Mouse (Mus musculus): ENCODE measurements around the gene Tymp. TPM values are rescaled to one million over a fixed set of nuclear protein-coding genes. Genes with fewer than 3 reads are reported as not detected.

The Tymp gene
- polyA plus RNA-seq, 1 experiment from 2014 or later, result 1.3 TPM

DNA sequence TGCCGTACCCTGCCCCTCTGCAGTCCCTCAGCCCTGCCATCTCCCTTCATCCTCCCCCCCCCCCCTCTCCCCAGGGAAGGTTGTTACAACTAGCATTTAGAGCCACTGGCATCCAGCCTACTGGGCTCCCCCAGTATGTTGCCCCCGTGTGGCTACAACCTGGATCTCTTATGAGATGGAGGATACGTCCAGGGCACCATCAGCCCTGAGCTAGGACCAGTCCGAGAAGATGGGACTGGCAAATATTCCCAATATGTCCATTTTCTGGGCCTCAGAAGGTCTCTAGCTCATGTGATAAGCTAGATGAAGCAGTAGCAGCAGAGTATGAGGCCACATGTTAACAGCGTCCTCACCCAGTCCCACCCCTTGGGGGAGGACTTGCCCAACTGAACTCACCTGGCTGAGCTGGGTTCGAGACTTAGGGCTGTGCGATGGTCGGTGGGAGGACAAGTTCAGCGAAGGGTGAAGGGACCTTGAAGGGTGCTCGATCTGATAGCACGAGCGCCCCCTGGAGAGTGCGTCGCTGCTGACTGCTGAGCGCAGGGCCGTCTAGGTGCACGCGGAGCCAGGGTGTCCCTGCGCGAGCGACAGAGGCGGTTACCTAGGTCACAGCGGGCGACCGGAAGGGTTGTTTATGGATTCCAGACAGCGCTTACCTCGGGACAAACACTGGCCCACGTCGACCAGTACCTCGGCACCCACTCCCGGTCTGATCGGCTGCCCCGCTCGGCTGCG, 3.6 kb downstream of the Tymp start:
- peak; percentile 77 for ATAC-seq (ENCODE audit: low FRiP score, low read depth)
- Histone ChIP-seq H3K27ac (peak overlapping the region; percentile 87), H3K36me3 (peaks cover 46% of the 10 kb centered on the region), H3K4me2 (replicated peaks) (peak overlapping the region; percentile 85), H3K9ac (peak overlapping the region; percentile 84), H3K27me3 (peaks cover 30% of the 10 kb centered on the region), H3K4me1 (peaks cover 28% of the 10 kb centered on the region), H3K4me3 (peak overlapping the region; percentile 66), H3K9me3 (no peaks in the 10 kb centered on the region)
- WGBS, result 2% methylated on average over 35 of the region's 35 CpGs

DNA sequence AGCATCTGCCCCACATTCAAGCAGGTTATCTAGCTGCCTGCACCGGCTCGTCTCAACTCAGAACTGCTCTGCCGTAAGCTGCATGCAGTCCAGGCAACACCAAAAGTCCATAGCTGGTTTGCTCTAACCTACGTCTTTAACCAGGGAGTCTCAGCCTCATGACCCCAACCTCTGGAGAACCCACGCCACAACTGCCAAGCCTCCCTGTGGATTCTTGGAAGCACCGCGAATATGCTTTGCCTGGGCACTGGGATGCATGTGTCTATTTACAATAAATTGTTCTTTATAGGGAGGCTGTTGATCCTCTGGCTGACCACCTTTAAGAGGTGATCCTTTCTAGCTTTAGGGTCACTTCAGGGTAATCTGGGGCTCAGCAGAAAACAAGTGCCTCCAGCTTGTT, 4.3 kb downstream of the Tymp start:
- Histone ChIP-seq H3K4me1 (peaks cover 24% of the 10 kb centered on the region), H3K9ac (peak overlapping the region; percentile 35; the same call in 1 of the 2 replicates), H3K27ac (no peak overlapping the region), H3K4me3 (peak overlapping the region; percentile 66; the same call in 1 of the 2 replicates), H3K27me3 (peaks cover 24% of the 10 kb centered on the region), H3K4me2 (replicated peaks) (peak overlapping the region; percentile 85), H3K36me3 (peaks cover 53% of the 10 kb centered on the region), H3K9me3 (no peaks in the 10 kb centered on the region)
- WGBS, result 84% methylated on average over 7 of the region's 7 CpGs
- no peak for ATAC-seq (ENCODE audit: low FRiP score, low read depth)

DNA sequence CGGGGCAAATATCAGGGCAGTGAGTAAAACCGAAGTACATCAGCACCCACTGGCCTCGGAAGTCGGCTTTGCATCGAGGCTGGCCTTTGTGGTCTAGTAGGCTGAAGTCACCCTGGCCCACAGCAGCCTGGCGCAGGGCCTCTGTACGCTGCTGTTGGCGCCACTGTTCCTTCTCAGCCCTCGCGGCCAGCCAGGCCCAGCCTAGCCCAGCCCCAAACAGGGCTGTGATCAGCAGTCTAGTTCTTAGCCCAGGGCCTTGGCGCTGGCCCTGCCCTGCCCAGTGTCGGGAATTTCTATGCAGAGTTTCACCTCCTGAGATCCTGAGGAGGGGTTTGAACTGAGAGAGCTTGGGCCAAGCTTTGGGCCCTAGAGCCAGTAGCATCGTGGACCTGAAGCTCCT, 4.8 kb downstream of the Tymp start:
- WGBS, result 88% methylated on average over 13 of the region's 13 CpGs
- Histone ChIP-seq H3K9ac (peak overlapping the region; percentile 35; the same call in 1 of the 2 replicates), H3K4me2 (replicated peaks) (no peak overlapping the region; the same call in 1 of the 2 replicates), H3K4me3 (no peak overlapping the region), H3K4me1 (peaks cover 19% of the 10 kb centered on the region), H3K27ac (no peak overlapping the region), H3K9me3 (no peaks in the 10 kb centered on the region), H3K27me3 (peaks cover 19% of the 10 kb centered on the region), H3K36me3 (peaks cover 57% of the 10 kb centered on the region)
- ATAC-seq (ENCODE audit: low FRiP score, low read depth), result no peak

DNA sequence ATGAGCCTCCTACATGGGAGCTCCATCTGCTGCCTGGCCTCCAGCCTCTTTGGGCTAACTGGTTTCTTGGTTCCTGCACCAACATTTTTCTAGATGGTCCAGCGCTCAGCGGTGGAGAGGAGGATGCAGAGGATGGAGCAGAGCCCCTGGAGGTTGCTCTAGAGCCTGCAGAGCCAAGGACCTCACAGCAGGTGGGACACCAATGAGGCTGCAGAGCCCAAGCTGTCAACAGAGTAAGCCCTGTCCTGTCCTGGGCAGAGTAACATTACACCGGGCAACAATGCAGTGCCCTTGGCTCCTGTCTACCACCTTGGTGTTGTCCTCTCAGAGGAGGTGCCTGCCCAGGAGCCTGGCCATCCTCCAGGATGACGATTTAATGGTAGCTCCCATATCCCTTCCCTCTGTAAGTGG, 11.7 kb downstream of the Tymp start:
- peaks cover 99% of the 10 kb centered on the region for H3K36me3 ChIP-seq
- H3K27me3 ChIP-seq, result no peaks in the 10 kb centered on the region
- H3K4me1 ChIP-seq, result no peaks in the 10 kb centered on the region
- no peaks in the 10 kb centered on the region for H3K9me3 ChIP-seq
- no peak overlapping the region for H3K4me3 ChIP-seq
- no peak overlapping the region for H3K27ac ChIP-seq
- WGBS, result 90% methylated on average over 4 of the region's 4 CpGs
- no peak overlapping the region for H3K4me2 ChIP-seq (replicated peaks)
- H3K9ac ChIP-seq, result no peak overlapping the region
- ATAC-seq (ENCODE audit: low FRiP score, low read depth), result no peak

DNA sequence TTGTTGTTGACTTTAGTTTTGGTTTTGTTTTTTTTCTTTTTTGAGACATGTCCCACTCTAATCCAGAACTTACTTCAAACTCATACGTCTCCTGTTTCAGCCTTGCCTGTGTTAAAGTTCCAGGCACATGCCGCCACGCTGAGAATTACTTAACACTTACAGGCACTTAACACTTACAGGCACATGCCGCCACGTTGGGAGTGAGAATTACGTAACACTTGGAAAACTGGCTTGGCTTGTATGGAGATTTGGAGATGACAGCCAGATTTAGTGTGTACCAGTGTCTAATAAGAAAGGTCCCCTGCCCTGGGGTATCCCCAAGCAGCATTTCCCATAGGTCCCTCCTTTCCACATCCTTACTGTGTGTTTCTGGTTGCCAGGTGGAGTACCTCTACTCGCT, 13.8 kb downstream of the Tymp start:
- Histone ChIP-seq H3K36me3 (peaks cover 84% of the 10 kb centered on the region), H3K4me2 (replicated peaks) (no peak overlapping the region), H3K27me3 (no peaks in the 10 kb centered on the region), H3K9ac (no peak overlapping the region), H3K27ac (no peak overlapping the region), H3K9me3 (no peaks in the 10 kb centered on the region), H3K4me1 (peaks cover 10% of the 10 kb centered on the region), H3K4me3 (no peak overlapping the region)
- WGBS, result 91% methylated on average over 7 of the region's 7 CpGs
- no peak for ATAC-seq (ENCODE audit: low FRiP score, low read depth)

DNA sequence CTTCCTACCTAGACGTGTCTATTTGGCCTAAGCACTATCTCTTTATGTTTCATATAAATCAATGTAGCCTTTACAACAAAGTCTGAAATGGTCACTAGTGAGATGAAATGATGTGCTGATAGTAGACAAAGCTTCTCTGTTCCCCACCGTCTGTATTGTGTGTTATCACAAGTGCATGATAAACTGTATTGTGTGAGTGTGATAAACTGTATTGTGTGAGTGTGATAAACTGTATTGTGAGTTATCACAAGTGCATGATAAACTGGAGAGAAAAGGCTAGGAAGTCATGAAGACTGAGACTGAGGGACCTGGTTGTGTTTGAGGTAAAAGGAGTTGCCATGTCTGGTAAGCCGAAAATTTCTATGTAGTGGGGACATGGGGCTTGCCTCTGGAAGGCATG, 18.1 kb downstream of the Tymp start:
- Histone ChIP-seq H3K4me2 (replicated peaks) (0 out of 2 replicates have a peak overlapping the region, but pooled peaks have one; percentile 3), H3K27me3 (no peaks in the 10 kb centered on the region), H3K9me3 (no peaks in the 10 kb centered on the region), H3K9ac (no peak overlapping the region), H3K27ac (no peak overlapping the region), H3K4me1 (peaks cover 35% of the 10 kb centered on the region), H3K36me3 (peaks cover 45% of the 10 kb centered on the region), H3K4me3 (no peak overlapping the region)
- no peak for ATAC-seq (ENCODE audit: low FRiP score, low read depth)
- 81% methylated on average over 3 of the region's 3 CpGs for WGBS

DNA sequence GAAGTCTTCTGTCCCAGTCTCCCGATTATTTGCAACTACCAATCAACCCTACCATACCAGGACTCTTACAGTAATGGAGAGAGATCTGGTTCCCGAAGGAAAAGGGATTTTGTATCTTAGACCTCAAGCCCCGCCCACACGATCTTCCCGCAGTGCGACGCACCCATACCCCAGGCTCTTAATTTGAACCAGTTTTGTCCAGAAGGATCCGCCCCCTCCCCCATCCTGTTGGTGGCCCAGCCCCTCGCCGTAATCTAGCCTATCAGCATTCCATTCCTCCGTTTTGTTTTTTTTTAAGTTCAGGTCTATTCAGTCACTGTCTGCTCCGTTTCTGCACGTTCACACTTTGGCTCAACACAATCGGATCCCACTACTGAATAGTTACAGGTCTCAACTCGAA, 20.5 kb downstream of the Tymp start:
- Histone ChIP-seq H3K36me3 (peaks cover 46% of the 10 kb centered on the region), H3K4me2 (replicated peaks) (peak overlapping the region; percentile 85), H3K27ac (peak overlapping the region; percentile 91), H3K9me3 (no peaks in the 10 kb centered on the region), H3K27me3 (no peaks in the 10 kb centered on the region), H3K4me3 (peak overlapping the region; percentile 85), H3K4me1 (peaks cover 35% of the 10 kb centered on the region), H3K9ac (peak overlapping the region; percentile 88)
- WGBS, result 1% methylated on average over 15 of the region's 15 CpGs
- peak; percentile 71 for ATAC-seq (ENCODE audit: low FRiP score, low read depth)

DNA sequence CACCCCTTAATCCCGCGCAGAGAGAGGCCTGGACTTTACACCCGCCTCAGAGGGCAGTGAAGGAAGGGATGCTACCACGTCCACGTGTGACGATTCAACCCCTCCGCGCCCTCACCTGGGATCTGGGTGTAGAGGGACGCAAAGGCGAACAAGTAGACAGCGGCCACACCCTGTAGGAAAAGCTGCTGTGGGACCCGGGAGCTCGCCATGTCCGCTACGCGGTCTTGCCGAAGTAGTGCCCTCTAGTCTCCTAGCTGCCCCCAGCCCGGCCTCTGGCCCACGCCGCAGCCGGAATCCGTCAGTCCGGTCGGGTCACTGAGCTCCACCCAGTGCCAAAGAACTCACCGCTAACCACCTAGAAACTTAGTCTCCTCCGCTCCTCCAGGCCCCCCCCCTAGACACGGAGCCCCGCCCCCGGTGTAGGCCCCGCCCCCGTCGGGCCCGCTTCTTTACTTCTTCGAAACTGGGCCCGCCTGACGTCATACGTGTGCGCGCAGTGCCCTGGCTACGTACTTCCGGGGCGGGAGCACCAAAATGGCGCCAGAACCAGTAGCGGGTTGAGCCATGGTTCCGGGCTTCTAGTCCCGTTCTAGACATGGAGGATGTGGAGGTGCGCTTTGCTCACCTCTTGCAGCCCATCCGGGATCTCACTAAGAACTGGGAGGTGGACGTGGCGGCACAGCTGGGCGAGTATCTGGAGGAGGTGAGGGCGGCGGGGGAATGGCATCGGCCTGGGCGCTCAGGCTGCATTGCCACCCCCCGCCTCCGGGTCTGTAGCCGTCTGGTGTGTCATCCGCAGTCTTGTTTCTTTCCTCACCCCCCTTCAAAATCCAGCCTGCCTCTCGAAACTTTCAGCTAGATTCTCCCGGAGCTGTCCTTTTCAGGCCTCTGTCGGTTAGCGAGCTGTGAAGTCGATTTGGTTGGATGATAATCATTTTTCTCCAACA, 21.3 kb downstream of the Tymp start, which contains the start of the genes Lmf2 and Ncaph2:
TSS of gene Lmf2 (minus strand) at position 419 of the 947 bp plus-strand sequence.
TSS of gene Ncaph2 (plus strand) at position 479 of the 947 bp plus-strand sequence.
- H3K27me3 ChIP-seq, result no peaks in the 10 kb centered on the region
- H3K9me3 ChIP-seq, result no peaks in the 10 kb centered on the region
- H3K4me2 ChIP-seq (replicated peaks), result peak within 1 kb of the TSS; percentile 85
- under 1% methylated on average over 64 of the region's 64 CpGs for WGBS
- peaks cover 35% of the 10 kb centered on the region for H3K4me1 ChIP-seq
- peak; percentile 92 for ATAC-seq (ENCODE audit: low FRiP score, low read depth)
- peak within 1 kb of the TSS; percentile 91 for H3K27ac ChIP-seq
- H3K9ac ChIP-seq, result peak within 1 kb of the TSS; percentile 88
- peak within 1 kb of the TSS; percentile 85 for H3K4me3 ChIP-seq
- H3K36me3 ChIP-seq, result peaks cover 46% of the 10 kb centered on the region

DNA sequence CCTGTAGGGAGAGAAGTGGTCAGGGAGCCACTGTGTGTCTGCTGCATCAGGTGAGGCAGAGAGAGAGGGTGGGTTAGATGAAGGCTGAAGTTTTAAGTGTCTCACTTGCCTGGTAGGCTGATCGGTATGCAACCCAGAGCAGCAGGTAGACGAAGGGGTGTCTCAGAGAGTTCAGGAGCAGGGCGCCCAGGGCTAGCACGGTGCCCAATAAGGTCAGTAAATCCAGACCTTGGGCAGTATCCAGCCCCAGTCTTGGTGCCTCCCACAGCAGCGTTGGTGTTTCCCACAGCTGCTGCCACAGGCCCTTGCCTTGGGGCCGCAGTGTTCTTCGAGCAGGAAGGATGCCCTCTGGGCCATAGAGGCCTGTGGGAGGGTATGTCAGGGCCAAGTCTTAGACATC, 22.4 kb downstream of the Tymp start:
- WGBS, result 75% methylated on average over 7 of the region's 7 CpGs
- Histone ChIP-seq H3K9ac (peak overlapping the region; percentile 77), H3K4me1 (peaks cover 35% of the 10 kb centered on the region), H3K9me3 (no peaks in the 10 kb centered on the region), H3K4me2 (replicated peaks) (peak overlapping the region; percentile 85), H3K36me3 (peaks cover 49% of the 10 kb centered on the region), H3K4me3 (peak overlapping the region; percentile 85), H3K27ac (no peak overlapping the region), H3K27me3 (no peaks in the 10 kb centered on the region)
- no peak for ATAC-seq (ENCODE audit: low FRiP score, low read depth)

DNA sequence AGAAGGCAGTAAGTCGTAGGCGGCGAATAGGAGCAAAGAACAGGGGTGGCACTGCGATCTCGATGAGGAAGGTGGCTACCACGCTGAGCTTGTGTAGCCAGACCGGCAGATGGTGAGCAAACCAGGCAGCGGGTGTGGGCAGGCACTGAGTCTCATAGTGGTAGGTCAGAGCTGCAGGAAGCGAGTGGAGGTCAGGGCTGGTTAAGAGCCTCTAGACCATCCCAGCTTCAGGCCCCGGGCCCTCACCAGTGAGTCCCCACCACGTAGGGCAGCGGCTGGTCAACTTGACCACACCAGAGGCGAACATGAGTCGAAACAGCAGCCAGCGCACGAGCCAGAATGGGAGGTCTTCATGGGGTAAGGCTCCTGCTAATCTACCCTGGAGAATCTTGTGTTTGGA, 23.0 kb downstream of the Tymp start:
- Histone ChIP-seq H3K27me3 (no peaks in the 10 kb centered on the region), H3K36me3 (peaks cover 49% of the 10 kb centered on the region), H3K4me1 (peaks cover 31% of the 10 kb centered on the region), H3K9ac (peak overlapping the region; percentile 77), H3K4me2 (replicated peaks) (peak overlapping the region; percentile 85), H3K9me3 (no peaks in the 10 kb centered on the region), H3K27ac (no peak overlapping the region), H3K4me3 (peak overlapping the region; percentile 85)
- ATAC-seq (ENCODE audit: low FRiP score, low read depth), result no peak
- WGBS, result 95% methylated on average over 16 of the region's 16 CpGs

DNA sequence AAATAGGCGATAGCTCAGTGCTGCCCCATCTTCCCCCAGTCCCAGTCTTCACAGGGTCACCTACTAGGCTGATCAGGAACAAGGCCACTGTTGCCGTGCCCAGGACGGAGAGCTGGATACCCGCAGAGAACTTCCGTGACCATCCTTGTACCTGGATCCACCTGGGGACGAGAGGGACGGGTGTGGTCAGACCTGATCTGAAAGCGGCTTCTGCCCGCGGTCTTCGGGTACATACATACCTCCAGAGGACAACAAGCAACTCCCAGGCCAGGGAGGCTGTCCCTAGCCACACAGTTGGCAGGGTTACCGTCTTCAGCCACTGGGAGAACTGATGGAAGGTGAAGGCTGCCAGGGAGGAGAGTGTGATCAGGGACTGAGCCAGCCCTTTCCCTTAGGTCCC, 24.0 kb downstream of the Tymp start:
- Histone ChIP-seq H3K27me3 (no peaks in the 10 kb centered on the region), H3K4me3 (no peak overlapping the region), H3K4me1 (peaks cover 23% of the 10 kb centered on the region), H3K9ac (no peak overlapping the region), H3K9me3 (no peaks in the 10 kb centered on the region), H3K36me3 (peaks cover 44% of the 10 kb centered on the region), H3K4me2 (replicated peaks) (no peak overlapping the region), H3K27ac (no peak overlapping the region)
- 95% methylated on average over 12 of the region's 12 CpGs for WGBS
- ATAC-seq (ENCODE audit: low FRiP score, low read depth), result no peak

DNA sequence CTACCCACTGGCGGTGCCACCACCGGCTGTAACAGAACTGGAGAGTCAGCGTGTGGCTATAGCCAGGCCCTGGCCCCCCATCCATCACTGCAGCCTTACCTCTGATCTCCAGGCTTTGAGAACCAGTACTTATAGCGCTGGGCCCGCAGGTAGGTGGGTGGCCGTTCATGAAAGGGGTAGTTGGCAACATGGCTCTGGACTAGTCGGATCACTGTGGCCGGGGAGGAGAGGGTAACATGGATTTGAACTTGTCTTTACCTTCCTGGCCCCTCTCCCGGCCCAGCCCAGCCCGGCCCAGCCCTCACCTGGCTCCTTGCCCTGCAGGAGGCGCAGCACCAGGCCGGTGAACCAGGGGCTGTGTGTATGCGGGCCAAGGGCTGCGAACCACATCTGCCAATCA, 24.8 kb downstream of the Tymp start:
- ATAC-seq (ENCODE audit: low FRiP score, low read depth), result no peak
- WGBS, result 96% methylated on average over 14 of the region's 14 CpGs
- no peak overlapping the region for H3K4me2 ChIP-seq (replicated peaks)
- H3K4me3 ChIP-seq, result no peak overlapping the region
- H3K36me3 ChIP-seq, result peaks cover 44% of the 10 kb centered on the region
- no peaks in the 10 kb centered on the region for H3K27me3 ChIP-seq
- H3K9ac ChIP-seq, result no peak overlapping the region; the same call in 1 of the 2 replicates
- no peak overlapping the region for H3K27ac ChIP-seq
- H3K9me3 ChIP-seq, result no peaks in the 10 kb centered on the region
- H3K4me1 ChIP-seq, result peaks cover 16% of the 10 kb centered on the region
